Mouse (Mus musculus) retina, postnatal 1 day (tissue): ENCODE measurements at regions not wholly inside any gene's neighbourhood (a gene's known extent, or its start where the extent isn't known, plus 50 kb on each side); places are given as distances from the start of the nearest gene placed in this dataset.
"Not testable (repeated sequence)": the region's sequence is repeated elsewhere in the genome, so short reads cannot be mapped to it uniquely, and the experiment has no call there.

Source experiments
- DNase-seq: peaks from one replicate; pipeline ENCODE4 v3.0.0-alpha.2; 2012

GRCm38 (mm10) chrX:17818325-17818724, 246.2 kb upstream of the Fundc1 start:
- DNase-seq, result peak; percentile 1

GRCm38 (mm10) chrX:17817651-17818050, 245.5 kb upstream of the Fundc1 start:
- DNase-seq, result no peak

GRCm38 (mm10) chrX:17788048-17788447, 215.9 kb upstream of the Fundc1 start:
- DNase-seq, result not testable (repeated sequence)

GRCm38 (mm10) chrX:17775886-17776285, 203.8 kb upstream of the Fundc1 start:
- DNase-seq, result no peak

GRCm38 (mm10) chrX:17752823-17753222, 180.7 kb upstream of the Fundc1 start:
- no peak for DNase-seq

GRCm38 (mm10) chrX:17751466-17751865, 179.3 kb upstream of the Fundc1 start:
- no peak for DNase-seq

GRCm38 (mm10) chrX:17730233-17730632, 158.1 kb upstream of the Fundc1 start:
- DNase-seq, result no peak

- DNase-seq, result no peak
Observed at GRCm38 (mm10) chrX:17725780-17726220, 153.7 kb upstream of the Fundc1 start.

GRCm38 (mm10) chrX:17724990-17725779, 153.1 kb upstream of the Fundc1 start:
- DNase-seq, result no peak

- DNase-seq, result no peak
Observed at GRCm38 (mm10) chrX:17724398-17724797, 152.3 kb upstream of the Fundc1 start.

- not testable (repeated sequence) for DNase-seq
Observed at GRCm38 (mm10) chrX:17721866-17722625, 149.9 kb upstream of the Fundc1 start.

- DNase-seq, result no peak
Observed at GRCm38 (mm10) chrX:17714534-17714933, 142.4 kb upstream of the Fundc1 start.

GRCm38 (mm10) chrX:17712919-17713318, 140.8 kb upstream of the Fundc1 start:
- no peak for DNase-seq

GRCm38 (mm10) chrX:17712475-17712874, 140.3 kb upstream of the Fundc1 start:
- DNase-seq, result no peak
